Mouse (Mus musculus): ENCODE data around the gene Mst1r. TPM values are rescaled to one million over a fixed set of nuclear protein-coding genes. Genes with fewer than 3 reads are reported as not detected.

Mst1r gene
- total and polyA plus RNA-seq, 2 experiments = 0.18 to 0.70 TPM

DNA sequence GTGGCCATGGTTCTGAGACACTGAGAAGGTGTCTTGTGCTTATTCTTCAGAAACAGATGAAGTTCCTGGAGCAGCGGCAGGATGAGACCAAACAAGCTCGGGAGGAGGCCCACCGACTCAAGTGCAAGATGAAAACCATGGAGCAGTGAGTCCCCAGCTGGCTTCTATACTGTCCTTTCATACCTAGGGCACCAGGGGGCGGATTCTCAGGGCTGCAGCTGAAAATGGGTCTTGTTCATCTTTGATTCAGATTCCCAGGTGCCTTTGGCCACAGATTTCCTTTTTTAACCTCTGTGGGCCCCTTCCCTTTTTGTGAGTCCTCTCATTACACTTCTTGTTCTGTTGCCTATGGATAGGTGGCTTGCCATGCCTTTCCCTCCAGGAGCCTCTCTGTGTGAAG lies 54.3 kb downstream of the Mst1r start:
- TF ChIP-seq POLR2A (IDR thresholded peaks at IDR 0.05; ENCODE audit: extremely low read depth, insufficient read depth, low read length) (no peak), CTCF (IDR thresholded peaks at IDR 0.05; ENCODE audit: low read depth, low read length) (no peak)
- Histone ChIP-seq H3K36me3 (ENCODE audit: control insufficient read depth, insufficient read depth, low read length) (no peaks in the 10 kb centered on the region), H3K27ac (replicated peaks; ENCODE audit: insufficient read depth, low read depth, low read length) (no peak overlapping the region), H3K4me3 (ENCODE audit: insufficient read depth, low read depth, low read length) (no peak overlapping the region), H3K4me1 (ENCODE audit: control insufficient read depth, insufficient read depth, low read length) (no peaks in the 10 kb centered on the region), H3K9ac (ENCODE audit: low read depth, low read length) (no peak overlapping the region), H3K27me3 (ENCODE audit: control insufficient read depth, insufficient read depth, low read length) (no peaks in the 10 kb centered on the region), H3K79me2 (ENCODE audit: control insufficient read depth, insufficient read depth, low read length) (no peaks in the 10 kb centered on the region)
- WGBS = 86% methylated on average over 4 of the region's 4 CpGs
- no peak for DNase-seq (ENCODE audit: extremely low read depth, low read depth, low spot score)

- 94% methylated on average over 10 of the region's 10 CpGs for WGBS
- Histone ChIP-seq H3K4me3 (ENCODE audit: insufficient read depth, low read depth, low read length) (no peak overlapping the region), H3K79me2 (ENCODE audit: control insufficient read depth, insufficient read depth, low read length) (no peaks in the 10 kb centered on the region), H3K27me3 (ENCODE audit: control insufficient read depth, insufficient read depth, low read length) (no peaks in the 10 kb centered on the region), H3K36me3 (ENCODE audit: control insufficient read depth, insufficient read depth, low read length) (no peaks in the 10 kb centered on the region), H3K4me1 (ENCODE audit: control insufficient read depth, insufficient read depth, low read length) (no peaks in the 10 kb centered on the region), H3K9ac (ENCODE audit: low read depth, low read length) (no peak overlapping the region), H3K27ac (replicated peaks; ENCODE audit: insufficient read depth, low read depth, low read length) (no peak overlapping the region)
- no peak for DNase-seq (ENCODE audit: extremely low read depth, low read depth, low spot score)
- TF ChIP-seq POLR2A (IDR thresholded peaks at IDR 0.05; ENCODE audit: extremely low read depth, insufficient read depth, low read length) = no peak
- no peak for TF ChIP-seq CTCF (IDR thresholded peaks at IDR 0.05; ENCODE audit: low read depth, low read length)
Measured at GRCm38 (mm10) chr9:107961351-107961762, 54.7 kb downstream of the Mst1r start.

- WGBS = 83% methylated on average over 5 of the region's 5 CpGs
- Histone ChIP-seq H3K4me1 (ENCODE audit: control insufficient read depth, insufficient read depth, low read length) (no peaks in the 10 kb centered on the region), H3K27ac (replicated peaks; ENCODE audit: insufficient read depth, low read depth, low read length) (no peak overlapping the region), H3K79me2 (ENCODE audit: control insufficient read depth, insufficient read depth, low read length) (no peaks in the 10 kb centered on the region), H3K27me3 (ENCODE audit: control insufficient read depth, insufficient read depth, low read length) (no peaks in the 10 kb centered on the region), H3K4me3 (ENCODE audit: insufficient read depth, low read depth, low read length) (no peak overlapping the region), H3K9ac (ENCODE audit: low read depth, low read length) (no peak overlapping the region), H3K36me3 (ENCODE audit: control insufficient read depth, insufficient read depth, low read length) (no peaks in the 10 kb centered on the region)
- DNase-seq (ENCODE audit: extremely low read depth, low read depth, low spot score) = no peak
- TF ChIP-seq CTCF (IDR thresholded peaks at IDR 0.05; ENCODE audit: low read depth, low read length) = peak; percentile 25; the same call in 1 of the 2 replicates
- TF ChIP-seq POLR2A (IDR thresholded peaks at IDR 0.05; ENCODE audit: extremely low read depth, insufficient read depth, low read length) = no peak
Measured at GRCm38 (mm10) chr9:107961881-107962280, 55.2 kb downstream of the Mst1r start.

- Histone ChIP-seq H3K27ac (replicated peaks; ENCODE audit: insufficient read depth, low read depth, low read length) (no peak overlapping the region), H3K9ac (ENCODE audit: low read depth, low read length) (no peak overlapping the region), H3K27me3 (ENCODE audit: control insufficient read depth, insufficient read depth, low read length) (no peaks in the 10 kb centered on the region), H3K4me1 (ENCODE audit: control insufficient read depth, insufficient read depth, low read length) (no peaks in the 10 kb centered on the region), H3K79me2 (ENCODE audit: control insufficient read depth, insufficient read depth, low read length) (no peaks in the 10 kb centered on the region), H3K36me3 (ENCODE audit: control insufficient read depth, insufficient read depth, low read length) (no peaks in the 10 kb centered on the region), H3K4me3 (ENCODE audit: insufficient read depth, low read depth, low read length) (no peak overlapping the region)
- TF ChIP-seq CTCF (IDR thresholded peaks at IDR 0.05; ENCODE audit: low read depth, low read length) = no peak
- TF ChIP-seq POLR2A (IDR thresholded peaks at IDR 0.05; ENCODE audit: extremely low read depth, insufficient read depth, low read length) = no peak
- WGBS = 96% methylated on average over 9 of the region's 9 CpGs
- DNase-seq (ENCODE audit: extremely low read depth, low read depth, low spot score) = no peak
Measured at GRCm38 (mm10) chr9:107962916-107963315, 56.2 kb downstream of the Mst1r start.

- Histone ChIP-seq H3K27ac (replicated peaks; ENCODE audit: insufficient read depth, low read depth, low read length) (no peak overlapping the region), H3K9ac (ENCODE audit: low read depth, low read length) (no peak overlapping the region), H3K36me3 (ENCODE audit: control insufficient read depth, insufficient read depth, low read length) (no peaks in the 10 kb centered on the region), H3K4me1 (ENCODE audit: control insufficient read depth, insufficient read depth, low read length) (no peaks in the 10 kb centered on the region), H3K4me3 (ENCODE audit: insufficient read depth, low read depth, low read length) (no peak overlapping the region), H3K27me3 (ENCODE audit: control insufficient read depth, insufficient read depth, low read length) (no peaks in the 10 kb centered on the region), H3K79me2 (ENCODE audit: control insufficient read depth, insufficient read depth, low read length) (no peaks in the 10 kb centered on the region)
- peak; percentile 98 for TF ChIP-seq CTCF (IDR thresholded peaks at IDR 0.05; ENCODE audit: low read depth, low read length)
- no peak for TF ChIP-seq POLR2A (IDR thresholded peaks at IDR 0.05; ENCODE audit: extremely low read depth, insufficient read depth, low read length)
- peak; percentile 65 for DNase-seq (ENCODE audit: extremely low read depth, low read depth, low spot score)
- 14% methylated on average over 5 of the region's 5 CpGs for WGBS
Measured at GRCm38 (mm10) chr9:107963700-107964099, 57.0 kb downstream of the Mst1r start.

- no peaks in the 10 kb centered on the region for H3K27me3 ChIP-seq (ENCODE audit: control insufficient read depth, insufficient read depth, low read length)
- no peak overlapping the region for H3K4me3 ChIP-seq (ENCODE audit: insufficient read depth, low read depth, low read length)
- H3K36me3 ChIP-seq (ENCODE audit: control insufficient read depth, insufficient read depth, low read length) = no peaks in the 10 kb centered on the region
- no peak for DNase-seq (ENCODE audit: extremely low read depth, low read depth, low spot score)
- no peak overlapping the region for H3K9ac ChIP-seq (ENCODE audit: low read depth, low read length)
- no peaks in the 10 kb centered on the region for H3K4me1 ChIP-seq (ENCODE audit: control insufficient read depth, insufficient read depth, low read length)
- no peak overlapping the region for H3K27ac ChIP-seq (replicated peaks; ENCODE audit: insufficient read depth, low read depth, low read length)
- H3K79me2 ChIP-seq (ENCODE audit: control insufficient read depth, insufficient read depth, low read length) = no peaks in the 10 kb centered on the region
- 94% methylated on average over 9 of the region's 9 CpGs for WGBS
- TF ChIP-seq POLR2A (IDR thresholded peaks at IDR 0.05; ENCODE audit: extremely low read depth, insufficient read depth, low read length) (no peak), CTCF (IDR thresholded peaks at IDR 0.05; ENCODE audit: low read depth, low read length) (no peak)
Measured at GRCm38 (mm10) chr9:107964681-107965080, 58.0 kb downstream of the Mst1r start.

All from liver, adult 2 months (tissue).